Mouse (Mus musculus): Measurements from ENCODE around the gene Ccdc6. TPM values are rescaled to one million over a fixed set of nuclear protein-coding genes. Genes with fewer than 3 reads are reported as not detected.

Ccdc6 gene
- total RNA-seq, 2 experiments from 2014 or later, result 94.2 to 115 TPM

GRCm38 (mm10) chr10:70097911-70098569 is 1.1 kb downstream of the Ccdc6 start:
- Histone ChIP-seq H3K27ac (peak overlapping the region; percentile 94), H3K4me3 (peak overlapping the region; percentile 92)
- intact Hi-C loops (cut with DNase I), result loop anchor here (2.0 to 5.0 kb wide), 3 partner anchors 56 to 75 kb away; no protein-coding TSS in a partner anchor
- DNase-seq, result peak; percentile 83
- no peak for TF ChIP-seq CTCF (IDR thresholded peaks at IDR 0.05)

DNA sequence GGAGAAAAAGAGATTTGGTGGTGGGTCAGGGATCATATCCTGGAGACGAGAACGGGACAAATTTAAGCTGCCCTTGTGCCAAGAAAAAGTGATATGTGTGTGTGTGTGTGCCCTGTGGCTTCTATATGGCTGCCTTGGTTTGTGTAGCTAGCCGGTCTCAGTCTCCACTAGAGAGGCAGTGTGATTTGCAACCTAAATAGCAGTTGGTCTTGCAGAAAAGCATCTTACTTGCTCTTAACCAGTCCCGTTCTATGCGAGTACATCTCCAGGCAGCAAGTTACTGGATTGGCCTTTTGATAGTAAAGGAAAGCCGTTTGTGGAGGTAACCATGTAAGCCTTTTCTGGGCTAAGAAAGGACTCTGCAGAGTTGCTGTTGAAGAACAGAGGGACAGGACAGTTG is 1.7 kb downstream of the Ccdc6 start:
- peak overlapping the region; percentile 92 for H3K4me3 ChIP-seq
- no peak for TF ChIP-seq CTCF (IDR thresholded peaks at IDR 0.05)
- intact Hi-C loops (cut with DNase I), result loop anchor here (2.0 to 5.0 kb wide), 2 partner anchors 56 to 68 kb away; no protein-coding TSS in a partner anchor
- no peak for DNase-seq
- H3K27ac ChIP-seq, result peak overlapping the region; percentile 94

- H3K27ac ChIP-seq, result peak overlapping the region; percentile 94
- no peak for TF ChIP-seq CTCF (IDR thresholded peaks at IDR 0.05)
- no peak for DNase-seq
- peak overlapping the region; percentile 92 for H3K4me3 ChIP-seq
- intact Hi-C loops (cut with DNase I), result loop anchor here (2.0 to 5.0 kb wide), 2 partner anchors 57 to 68 kb away; no protein-coding TSS in a partner anchor
These were observed 2.1 kb downstream of the Ccdc6 start for GRCm38 (mm10) chr10:70099052-70099451.

DNA sequence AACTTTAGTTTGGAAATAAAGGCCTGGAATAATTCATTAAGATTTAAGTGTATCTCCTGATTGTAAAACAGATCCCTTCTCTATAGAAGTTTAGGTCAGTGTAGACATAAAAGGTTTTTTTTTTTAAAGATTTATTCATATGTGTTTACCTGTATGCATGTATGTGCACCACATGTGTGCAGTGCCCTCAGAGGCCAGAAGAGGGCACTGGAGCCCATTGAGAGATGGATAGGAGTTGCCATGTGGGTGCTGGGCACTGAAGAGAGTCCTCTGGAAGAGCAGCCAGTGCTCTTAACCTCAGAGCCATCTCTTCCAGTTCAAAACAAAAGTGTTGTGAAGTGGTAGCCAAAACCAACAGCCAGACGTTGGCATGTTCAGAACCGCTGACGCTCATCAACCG is 5.2 kb downstream of the Ccdc6 start:
- no peak for DNase-seq
- TF ChIP-seq CTCF (IDR thresholded peaks at IDR 0.05), result peak; percentile 32
- Histone ChIP-seq H3K4me3 (no peak overlapping the region), H3K27ac (no peak overlapping the region)
- intact Hi-C loops (cut with DNase I), result no loop called here

DNA sequence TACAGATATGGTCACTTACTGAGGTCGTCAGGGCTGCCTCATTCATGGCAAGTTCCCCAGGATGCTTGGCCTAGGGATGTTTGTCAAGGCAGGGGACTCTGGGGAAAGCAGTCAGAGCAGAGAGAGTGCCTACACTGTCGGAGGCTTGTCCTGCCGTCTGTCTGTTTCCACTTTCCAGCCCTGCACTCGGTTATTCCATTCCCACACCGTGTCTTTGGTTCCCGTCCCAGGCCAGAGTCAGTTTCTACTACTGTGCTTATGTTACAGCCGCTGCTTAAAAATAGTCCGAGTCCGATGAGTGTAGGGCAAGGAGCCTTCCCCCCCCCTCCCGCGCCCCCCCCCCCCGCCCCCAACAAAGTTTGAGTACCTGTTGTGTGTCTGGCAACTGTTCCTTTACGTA is 11.1 kb downstream of the Ccdc6 start:
- peak; percentile 78 for DNase-seq
- peak overlapping the region; percentile 87 for H3K27ac ChIP-seq
- TF ChIP-seq CTCF (IDR thresholded peaks at IDR 0.05), result no peak
- intact Hi-C loops (cut with DNase I), result no loop called here
- peak overlapping the region; percentile 39 for H3K4me3 ChIP-seq

DNA sequence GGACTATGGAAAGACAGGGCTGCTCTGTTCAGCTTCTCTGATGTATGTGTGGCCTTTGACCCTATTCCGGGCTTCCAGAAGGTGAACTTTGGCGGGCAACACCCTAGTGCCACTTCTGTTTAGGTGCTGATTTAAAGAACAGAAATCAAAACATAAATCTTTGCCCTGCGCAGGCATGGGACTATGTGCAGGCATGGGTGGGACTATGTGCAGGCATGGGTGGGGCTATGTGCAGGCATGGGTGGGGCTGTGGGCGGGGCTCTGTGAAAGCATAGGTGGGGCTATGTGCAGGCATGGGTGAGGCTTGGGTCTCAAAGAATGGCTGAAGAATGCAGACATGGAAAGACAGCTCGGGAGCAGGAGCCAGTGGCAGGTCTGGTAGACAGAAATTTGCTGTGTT is 13.1 kb downstream of the Ccdc6 start:
- intact Hi-C loops (cut with DNase I), result no loop called here
- TF ChIP-seq CTCF (IDR thresholded peaks at IDR 0.05), result no peak
- Histone ChIP-seq H3K27ac (peak overlapping the region; percentile 87), H3K4me3 (peak overlapping the region; percentile 51)
- DNase-seq, result peak; percentile 59

DNA sequence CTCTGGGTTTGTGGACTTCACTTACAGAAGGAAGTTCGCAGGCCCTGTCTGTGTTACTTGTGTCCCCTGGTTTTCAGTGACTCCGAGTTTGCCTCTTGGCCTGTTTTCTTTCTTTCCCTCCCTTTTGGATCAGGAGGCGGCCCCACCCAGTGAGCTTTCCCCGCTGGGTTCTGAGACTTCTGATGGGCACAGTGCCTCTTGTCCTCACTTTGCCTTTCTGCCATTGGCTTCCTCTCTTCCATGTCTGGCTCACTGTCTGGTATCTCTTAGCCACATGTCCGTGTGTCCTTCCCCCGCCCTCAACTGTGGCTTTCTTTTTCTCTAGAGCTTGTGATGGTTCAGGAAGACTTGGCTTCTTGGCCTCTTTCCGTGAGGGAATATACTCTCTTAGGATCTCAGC is 13.9 kb downstream of the Ccdc6 start:
- intact Hi-C loops (cut with DNase I), result no loop called here
- DNase-seq, result peak; percentile 81
- TF ChIP-seq CTCF (IDR thresholded peaks at IDR 0.05), result no peak
- H3K4me3 ChIP-seq, result peak overlapping the region; percentile 51
- peak overlapping the region; percentile 87 for H3K27ac ChIP-seq

DNA sequence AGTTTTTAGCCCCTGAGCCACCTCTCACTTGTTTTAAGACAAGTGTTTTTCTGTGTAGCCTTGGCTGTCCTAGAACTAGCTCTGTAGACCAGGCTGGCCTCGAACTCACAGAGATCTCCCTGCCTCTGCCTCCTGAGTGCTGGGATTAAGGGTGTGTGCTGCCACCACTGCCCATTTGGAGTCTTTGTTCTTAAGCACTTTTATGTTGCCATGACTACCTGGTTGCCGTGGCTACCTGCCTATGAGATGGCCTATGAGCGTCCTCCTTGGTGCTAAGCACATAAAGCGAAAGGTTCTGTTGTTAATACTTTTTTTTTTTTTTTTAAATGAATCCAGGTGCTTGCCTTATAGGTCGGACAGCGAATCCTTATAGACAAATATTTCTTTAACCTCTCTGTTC is 14.7 kb downstream of the Ccdc6 start:
- intact Hi-C loops (cut with DNase I), result no loop called here
- no peak for DNase-seq
- Histone ChIP-seq H3K27ac (peak overlapping the region; percentile 87), H3K4me3 (no peak overlapping the region; the same call in 1 of the 2 replicates)
- TF ChIP-seq CTCF (IDR thresholded peaks at IDR 0.05), result no peak

DNA sequence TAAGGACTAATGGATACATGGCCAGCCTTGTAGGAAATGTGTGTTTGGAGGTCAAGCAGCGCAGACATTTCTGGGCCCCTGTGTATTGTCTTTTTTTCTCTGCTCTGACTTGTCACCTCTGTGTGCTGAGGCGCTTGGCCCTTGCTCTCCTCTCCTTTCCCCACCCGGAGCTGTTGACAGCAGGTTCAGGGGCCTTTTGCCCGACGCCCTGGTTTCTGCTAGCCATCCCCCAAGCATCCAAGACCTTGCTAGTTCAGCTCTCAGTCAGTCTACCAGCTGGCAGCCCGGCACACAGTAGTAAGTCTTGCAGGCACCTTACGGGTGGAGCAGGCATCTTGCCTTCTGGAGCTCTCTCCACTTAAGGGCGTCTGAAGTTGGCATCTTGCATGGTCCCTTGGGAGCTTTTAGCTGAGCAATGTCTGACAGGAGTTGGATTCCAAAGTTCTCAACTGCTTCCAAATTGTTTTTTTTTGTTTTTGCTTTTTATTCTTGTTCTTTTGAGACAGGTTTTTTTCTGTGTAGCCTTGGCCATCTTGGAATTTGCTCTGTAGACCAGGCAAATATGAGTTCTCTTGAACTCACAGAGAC is 17.2 kb downstream of the Ccdc6 start:
- no peak for TF ChIP-seq CTCF (IDR thresholded peaks at IDR 0.05)
- intact Hi-C loops (cut with DNase I), result no loop called here
- DNase-seq, result no peak
- H3K4me3 ChIP-seq, result no peak overlapping the region
- peak overlapping the region; percentile 43 for H3K27ac ChIP-seq

DNA sequence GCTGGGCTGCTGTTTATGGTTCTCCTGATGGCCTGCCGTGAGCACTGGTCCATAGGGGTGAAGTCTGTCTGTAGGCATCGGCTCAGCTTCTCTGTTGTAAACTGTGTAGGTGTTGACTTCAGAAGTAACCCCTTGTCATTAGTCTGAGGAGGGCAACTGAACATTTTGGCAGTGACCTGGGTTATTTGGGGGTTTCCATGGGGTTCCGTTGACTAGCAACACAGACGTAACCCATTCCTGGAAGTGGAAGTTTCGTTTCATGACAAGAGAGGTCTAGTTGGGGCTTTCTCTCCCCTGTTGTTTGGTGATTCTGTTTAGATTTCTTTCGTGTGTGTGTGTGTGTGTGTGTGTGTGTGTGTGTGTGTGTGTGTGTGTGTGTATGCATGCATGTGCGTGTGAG is 19.5 kb downstream of the Ccdc6 start:
- no peak for TF ChIP-seq CTCF (IDR thresholded peaks at IDR 0.05)
- no peak overlapping the region for H3K4me3 ChIP-seq
- no peak for DNase-seq
- no peak overlapping the region for H3K27ac ChIP-seq
- intact Hi-C loops (cut with DNase I), result no loop called here

GRCm38 (mm10) chr10:70119451-70119850 is 22.5 kb downstream of the Ccdc6 start:
- H3K27ac ChIP-seq, result peak overlapping the region; percentile 72
- H3K4me3 ChIP-seq, result no peak overlapping the region
- no peak for DNase-seq
- intact Hi-C loops (cut with DNase I), result no loop called here
- no peak for TF ChIP-seq CTCF (IDR thresholded peaks at IDR 0.05)

GRCm38 (mm10) chr10:70119851-70120370 is 23.0 kb downstream of the Ccdc6 start:
- H3K4me3 ChIP-seq, result no peak overlapping the region
- no peak for TF ChIP-seq CTCF (IDR thresholded peaks at IDR 0.05)
- peak overlapping the region; percentile 72; the same call in 1 of the 2 replicates for H3K27ac ChIP-seq
- intact Hi-C loops (cut with DNase I), result no loop called here
- DNase-seq, result no peak

DNA sequence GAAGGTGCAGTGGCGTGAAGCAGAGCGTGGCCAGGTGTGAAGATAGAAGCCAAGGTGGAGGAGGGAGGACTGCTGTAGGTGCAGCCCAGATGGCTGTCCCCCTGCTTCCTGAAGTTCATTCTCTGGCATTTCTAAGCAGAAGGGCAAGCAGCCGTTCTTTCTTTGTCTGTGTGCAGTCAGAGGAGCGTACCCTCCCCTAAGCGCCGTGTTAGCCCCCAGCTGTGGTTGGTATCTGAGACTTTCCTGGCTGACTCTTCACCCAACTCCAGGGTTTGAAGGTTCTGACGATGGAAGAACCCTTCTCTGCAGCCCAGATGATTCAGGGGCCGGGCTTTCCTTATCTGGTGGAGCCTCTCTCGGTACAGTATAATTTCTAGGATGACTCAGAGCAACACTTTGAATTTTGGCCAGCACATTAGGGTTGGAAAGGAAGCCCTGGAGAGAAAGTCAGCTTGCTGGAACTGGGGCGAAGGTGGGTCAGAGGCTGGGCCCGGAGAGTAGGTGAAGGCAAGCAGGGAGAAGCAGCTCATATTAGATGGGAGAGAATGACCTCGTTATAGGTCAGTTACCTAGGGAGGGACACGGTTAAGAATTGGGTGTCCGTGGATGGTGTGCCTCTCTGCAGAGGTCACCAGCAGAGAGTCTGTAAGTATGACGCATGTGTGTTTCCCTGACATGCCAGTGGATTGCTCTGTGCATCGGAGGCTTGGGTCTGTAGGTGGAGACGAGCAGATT is 23.9 kb downstream of the Ccdc6 start:
- Histone ChIP-seq H3K4me3 (peak overlapping the region; percentile 46), H3K27ac (peak overlapping the region; percentile 72)
- no peak for DNase-seq
- intact Hi-C loops (cut with DNase I), result no loop called here
- no peak for TF ChIP-seq CTCF (IDR thresholded peaks at IDR 0.05)
